Mouse (Mus musculus): ENCODE measurements around the gene Ctso.

The Ctso gene

GRCm38 (mm10) chr3:81944851-81945393 is 12.5 kb downstream of the Ctso start:
- intact Hi-C loops (cut with DNase I) = no loop called here

DNA sequence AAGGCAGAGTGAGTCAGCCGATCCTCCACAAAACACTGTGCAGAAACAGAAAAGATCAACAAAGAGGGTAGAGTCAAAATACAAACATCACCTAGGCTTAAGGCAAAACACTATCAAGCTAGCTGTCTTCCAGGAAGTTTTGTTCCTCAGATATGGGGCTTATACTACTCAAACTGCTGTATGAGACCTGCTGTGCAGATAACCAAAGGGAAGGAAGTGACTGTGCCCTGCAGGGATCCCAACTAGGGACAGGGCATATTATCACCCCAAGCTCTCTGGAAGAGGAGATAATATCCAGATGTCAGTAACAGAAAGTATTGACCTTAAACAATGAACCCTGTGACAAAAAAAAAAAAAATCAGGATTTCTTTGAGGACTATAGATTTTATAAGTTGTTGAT is 16.6 kb downstream of the Ctso start:
- intact Hi-C loops (cut with DNase I) = no loop called here

- intact Hi-C loops (cut with DNase I) = no loop called here
Observed at GRCm38 (mm10) chr3:81951785-81952184, 19.4 kb downstream of the Ctso start.

DNA sequence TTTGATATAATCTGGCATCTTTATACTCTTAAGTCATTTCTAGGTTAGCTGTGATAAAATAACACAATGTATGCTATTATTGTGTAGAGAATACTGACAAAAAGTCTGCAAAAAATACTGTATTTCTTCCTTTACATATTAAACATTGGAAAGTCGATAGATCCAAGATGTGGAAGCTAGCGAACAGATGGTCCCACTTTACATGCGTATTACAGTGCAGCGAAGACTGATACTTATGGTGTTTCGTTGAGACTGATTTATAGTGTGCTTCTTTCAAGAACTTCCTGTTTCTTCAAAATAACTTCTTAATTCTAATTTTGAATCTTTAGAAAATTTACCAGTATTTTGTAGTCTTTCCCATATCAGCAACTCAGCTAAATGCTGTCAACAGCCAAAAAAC is 25.1 kb downstream of the Ctso start:
- intact Hi-C loops (cut with DNase I) = no loop called here

- intact Hi-C loops (cut with DNase I) = no loop called here
Observed at GRCm38 (mm10) chr3:81961336-81961735, 28.9 kb downstream of the Ctso start.

DNA sequence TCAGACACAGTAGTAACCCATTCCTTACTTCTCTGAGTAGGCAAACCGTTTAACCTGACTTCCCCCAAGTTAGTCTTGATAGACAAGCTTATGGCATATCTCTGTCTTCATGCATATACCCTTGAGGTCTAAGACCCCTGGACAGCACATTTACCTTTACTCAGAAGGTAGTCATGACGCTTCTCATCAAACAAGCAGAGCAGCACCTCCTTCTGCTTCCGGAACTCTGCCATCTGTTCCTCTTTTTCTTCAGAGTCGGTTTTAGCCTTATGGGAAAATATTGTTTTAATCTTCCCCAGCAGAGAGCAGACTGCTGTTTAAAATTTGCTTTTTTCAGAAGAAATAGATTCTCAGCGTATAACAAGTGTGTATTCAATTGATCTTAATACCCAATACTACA is 31.4 kb downstream of the Ctso start:
- intact Hi-C loops (cut with DNase I) = no loop called here

GRCm38 (mm10) chr3:81964596-81964995 is 32.2 kb downstream of the Ctso start:
- intact Hi-C loops (cut with DNase I) = no loop called here

DNA sequence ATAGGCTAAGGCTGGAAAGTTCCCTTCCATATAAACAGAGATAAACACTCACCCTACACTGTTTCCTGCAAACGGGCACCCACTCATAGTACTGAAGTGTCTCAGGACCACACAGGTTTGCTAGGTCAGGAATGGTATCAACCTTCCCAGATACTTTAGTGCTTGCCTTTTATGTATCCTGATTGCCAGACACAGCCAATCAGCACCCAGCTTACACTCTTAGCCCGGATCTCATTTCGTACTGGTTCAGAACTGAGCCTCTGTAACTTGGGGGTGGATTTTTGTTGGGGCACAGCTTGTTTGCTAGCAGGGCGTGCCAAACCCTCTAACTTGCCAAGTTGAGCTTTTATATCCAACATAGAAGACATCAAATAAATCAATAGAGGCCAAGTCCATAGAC is 43.2 kb downstream of the Ctso start:
- intact Hi-C loops (cut with DNase I) = no loop called here

GRCm38 (mm10) chr3:81976102-81976501 is 43.7 kb downstream of the Ctso start, which contains the start of gene Tdo2:
Gene Tdo2 (minus strand): TSS chr3:81976202.
- intact Hi-C loops (cut with DNase I) = no loop called here

DNA sequence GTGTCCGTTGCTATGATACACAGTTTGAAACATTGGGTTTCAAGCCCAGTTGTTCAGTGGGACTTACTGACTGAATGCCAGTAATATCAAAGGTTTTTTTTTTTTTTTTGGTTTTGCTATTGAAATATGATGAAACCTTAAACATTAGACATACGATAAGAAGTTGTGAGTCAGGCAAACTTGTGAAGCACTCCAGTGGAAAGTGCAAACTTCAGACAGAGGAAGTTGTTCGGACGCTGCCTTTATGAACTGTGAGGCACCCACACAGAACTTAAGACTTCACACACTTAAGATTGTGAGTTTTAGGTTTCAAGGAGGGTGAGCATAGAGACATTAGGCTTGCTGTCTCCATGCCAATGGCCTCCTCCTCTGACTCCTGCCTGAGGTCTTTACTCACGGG is 49.2 kb downstream of the Ctso start:
- intact Hi-C loops (cut with DNase I) = no loop called here

GRCm38 (mm10) chr3:81981990-81982389 is 49.6 kb downstream of the Ctso start, which contains the start of gene Asic5:
Gene Asic5 (plus strand): TSS chr3:81982290.
- intact Hi-C loops (cut with DNase I) = no loop called here

DNA sequence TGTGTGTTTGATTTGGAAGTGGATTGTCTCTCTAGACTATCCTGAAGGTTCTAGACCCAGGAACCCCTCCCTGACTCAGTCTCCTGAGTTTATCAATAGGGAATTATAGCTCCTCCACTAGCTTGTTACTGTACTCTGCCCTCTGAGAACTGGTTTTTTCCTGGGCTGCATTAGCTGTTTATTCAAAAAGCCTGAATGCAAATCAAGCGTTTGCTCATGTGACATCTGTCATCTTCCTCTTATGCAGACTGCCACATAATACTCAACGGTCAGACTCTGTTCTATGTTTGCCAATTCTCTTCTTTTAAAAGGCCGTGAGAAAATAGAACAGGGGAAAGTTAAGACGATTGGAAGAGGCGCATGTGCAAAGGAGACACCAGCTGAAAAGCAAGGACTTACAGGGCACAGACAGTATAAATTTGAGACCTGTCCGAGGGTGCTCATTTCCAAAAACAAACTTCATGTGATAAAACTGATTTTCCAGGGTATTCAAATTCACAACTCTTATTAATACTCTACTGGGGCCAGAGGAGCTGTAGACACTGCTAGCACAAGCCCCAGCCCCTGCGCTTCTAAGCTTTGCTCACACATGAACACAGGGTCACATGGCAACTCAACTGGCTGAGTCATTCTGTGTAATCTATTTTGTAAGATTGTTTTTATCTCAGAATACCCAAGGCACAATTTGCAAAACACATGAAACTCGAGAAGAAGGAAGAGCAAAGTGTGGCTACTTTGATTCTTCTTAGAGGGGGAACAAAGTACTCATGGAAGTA is 50.9 kb downstream of the Ctso start:
- intact Hi-C loops (cut with DNase I) = no loop called here

GRCm38 (mm10) chr3:81985100-81985499 is 52.7 kb downstream of the Ctso start:
- intact Hi-C loops (cut with DNase I) = loop anchor here (5.0 kb wide), 1 partner anchor 48 kb away; no protein-coding TSS in a partner anchor

- intact Hi-C loops (cut with DNase I) = loop anchor here (5.0 kb wide), 1 partner anchor 49 kb away; no protein-coding TSS in a partner anchor
Observed at GRCm38 (mm10) chr3:81986103-81986502, 53.7 kb downstream of the Ctso start.

DNA sequence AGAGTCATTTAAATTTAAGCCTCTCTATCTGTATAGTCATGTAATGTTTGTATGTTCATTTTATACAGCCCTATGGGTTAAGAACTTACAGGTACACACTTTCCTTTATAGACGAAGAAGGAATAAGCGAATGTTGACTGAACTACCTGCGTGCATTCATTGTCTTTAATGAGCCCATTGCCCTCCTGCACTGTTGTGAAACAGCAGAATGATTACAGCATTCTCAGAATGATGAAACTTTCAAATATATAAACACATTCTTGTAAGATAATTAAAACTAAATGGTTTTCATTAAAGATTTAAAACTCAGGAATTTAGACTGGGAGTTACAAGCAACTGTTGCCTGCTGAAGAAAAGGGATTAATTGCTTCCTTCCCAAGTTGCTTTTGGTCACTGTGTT is 55.2 kb downstream of the Ctso start:
- intact Hi-C loops (cut with DNase I) = loop anchor here (5.0 kb wide), 1 partner anchor 50 kb away; no protein-coding TSS in a partner anchor

GRCm38 (mm10) chr3:81989692-81990141 is 57.3 kb downstream of the Ctso start:
- intact Hi-C loops (cut with DNase I) = loop anchor here (5.0 kb wide), 1 partner anchor 52 kb away; no protein-coding TSS in a partner anchor

GRCm38 (mm10) chr3:81990531-81990930 is 58.1 kb downstream of the Ctso start:
- intact Hi-C loops (cut with DNase I) = no loop called here

GRCm38 (mm10) chr3:81995371-81995770 is 63.0 kb downstream of the Ctso start:
- intact Hi-C loops (cut with DNase I) = no loop called here

DNA sequence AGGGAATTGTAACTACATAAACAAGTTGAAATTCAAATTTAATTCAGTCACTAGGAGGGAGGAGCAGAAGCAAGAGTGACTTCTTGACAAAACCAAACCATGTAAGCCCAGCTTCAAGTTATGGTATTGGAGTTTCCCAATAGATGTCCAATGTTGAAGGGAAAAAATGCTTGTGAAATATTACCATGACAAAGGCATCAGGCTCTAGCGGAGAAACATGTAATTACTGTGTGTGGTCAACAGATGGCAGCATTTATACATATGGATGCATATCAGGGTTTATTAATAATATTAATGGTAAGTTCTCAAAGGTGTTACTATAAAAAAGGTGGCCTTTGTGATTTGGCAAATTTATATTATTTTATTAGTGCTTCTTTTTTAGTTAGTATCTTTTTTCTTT is 63.6 kb downstream of the Ctso start:
- intact Hi-C loops (cut with DNase I) = loop anchor here (2.0 kb wide), 1 partner anchor 33 kb away; no protein-coding TSS in a partner anchor
